ENCODE assay signal across 47 mouse cellular contexts in genomic region chr2:148995133-148995532, GRCm38 (mm10). TPM values are rescaled to one million over a fixed set of nuclear protein-coding genes. Genes with fewer than 3 reads are reported as not detected.
"Had no signal": no experiment of that assay in that cellular context is flagged by ENCODE, and none has a peak within 500 bp of the region (broad histone marks: within the 10 kb centered on the region; RNA-seq: fewer than 3 reads in every experiment).

No protein-coding gene starts in this region.

- H3K27ac ChIP-seq: left cerebral cortex, adult 2 months; limb, embryonic 10.5 days; limb, embryonic 12.5 days; limb, embryonic 13.5 days; limb, embryonic 15.5 days; liver, embryonic 13.5 days; liver, embryonic 14.5 days; liver, embryonic 15.5 days; lung, embryonic 15.5 days; macrophage; midbrain, embryonic 10.5 days; midbrain, embryonic 12.5 days; midbrain, embryonic 13.5 days; midbrain, embryonic 15.5 days; neural tube, embryonic 12.5 days had no signal

- H3K4me1 ChIP-seq: limb, embryonic 10.5 days; limb, embryonic 12.5 days; limb, embryonic 13.5 days; limb, embryonic 15.5 days; liver, embryonic 13.5 days; liver, embryonic 15.5 days; lung, embryonic 15.5 days; megakaryocyte, embryonic 14.5 days; midbrain, embryonic 10.5 days; midbrain, embryonic 12.5 days; midbrain, embryonic 13.5 days; midbrain, embryonic 15.5 days; neural tube, embryonic 12.5 days had no signal

- H3K9me3 ChIP-seq: limb, embryonic 10.5 days; limb, embryonic 15.5 days; liver, embryonic 13.5 days; liver, embryonic 15.5 days; lung, embryonic 15.5 days; megakaryocyte, embryonic 14.5 days; midbrain, embryonic 10.5 days; neural tube, embryonic 12.5 days had no signal

- H3K4me3 ChIP-seq: left cerebral cortex, adult 2 months; limb, embryonic 10.5 days; limb, embryonic 12.5 days; limb, embryonic 13.5 days; limb, embryonic 15.5 days; liver, embryonic 13.5 days; liver, embryonic 15.5 days; lung, embryonic 15.5 days; megakaryocyte, embryonic 14.5 days; midbrain, embryonic 10.5 days; midbrain, embryonic 12.5 days; midbrain, embryonic 13.5 days; midbrain, embryonic 15.5 days; myocyte; neural tube, embryonic 12.5 days had no signal

- H3K36me3 ChIP-seq: limb, embryonic 10.5 days; limb, embryonic 12.5 days; limb, embryonic 13.5 days; limb, embryonic 15.5 days; liver, embryonic 13.5 days; liver, embryonic 15.5 days; lung, embryonic 15.5 days; midbrain, embryonic 10.5 days; midbrain, embryonic 12.5 days; midbrain, embryonic 13.5 days; midbrain, embryonic 15.5 days; neural tube, embryonic 12.5 days had no signal

- H3K9ac ChIP-seq: limb, embryonic 12.5 days; limb, embryonic 13.5 days; limb, embryonic 15.5 days; liver, embryonic 13.5 days; liver, embryonic 14.5 days; liver, embryonic 15.5 days; liver, postnatal 0 days; lung, embryonic 14.5 days; lung, embryonic 15.5 days; midbrain, embryonic 12.5 days; midbrain, embryonic 13.5 days; midbrain, embryonic 15.5 days; neural tube, embryonic 12.5 days had no signal

- H3K27me3 ChIP-seq: limb, embryonic 12.5 days; limb, embryonic 13.5 days; limb, embryonic 15.5 days; liver, embryonic 13.5 days; liver, embryonic 15.5 days; lung, embryonic 15.5 days; megakaryocyte, embryonic 14.5 days; midbrain, embryonic 12.5 days; midbrain, embryonic 13.5 days; midbrain, embryonic 15.5 days; neural tube, embryonic 12.5 days had no signal

- H3K4me2 ChIP-seq: limb, embryonic 12.5 days; limb, embryonic 13.5 days; limb, embryonic 15.5 days; liver, embryonic 11.5 days; liver, embryonic 13.5 days; liver, embryonic 15.5 days; lung, embryonic 14.5 days; lung, embryonic 15.5 days; midbrain, embryonic 11.5 days; midbrain, embryonic 12.5 days; midbrain, embryonic 13.5 days; midbrain, embryonic 15.5 days; neural tube, embryonic 12.5 days had no signal

- DNase-seq: left cerebral cortex, postnatal 4 days; liver; liver, embryonic 13.5 days; liver, postnatal 0 days; lung, adult 18-20 months; lung, adult 2 months; lung, embryonic 14.5 days; lung, postnatal 10 days; lung, postnatal 14 days; lung, postnatal 36 days; lung, postnatal 4 days; midbrain, embryonic 14.5 days had no signal

- ATAC-seq: liver, postnatal 0 days; lung, postnatal 0 days; midbrain, embryonic 13.5 days; midbrain, embryonic 15.5 days; midbrain, embryonic 16.5 days had no signal

RNA-seq across cellular contexts. Expression of gene Gm1330, which starts 7.9 kb away (rescaled TPM):
- total RNA-seq: left cerebral cortex, adult 2 months; left cerebral cortex, adult 8-10 months; left cerebral cortex, postnatal 10 days; left cerebral cortex, postnatal 14 days; left cerebral cortex, postnatal 25 days; left cerebral cortex, postnatal 36 days; left cerebral cortex, postnatal 4 days; megakaryocyte progenitor cell, adult 5-6 weeks; megakaryocyte, adult 5-6 weeks; megakaryocyte-erythroid progenitor cell, adult 5-6 weeks; midbrain, postnatal 0 days; monocyte, adult 5-6 weeks had no signal
- polyA plus RNA-seq: limb, embryonic 10.5 days; limb, embryonic 11.5 days; limb, embryonic 12.5 days; limb, embryonic 13.5 days; limb, embryonic 14.5 days; limb, embryonic 15.5 days; liver, embryonic 11.5 days; liver, embryonic 13.5 days; liver, embryonic 14.5 days; liver, embryonic 15.5 days; liver, embryonic 16.5 days; liver, postnatal 0 days; lung, adult 2 months; lung, embryonic 14.5 days; lung, embryonic 15.5 days; lung, embryonic 16.5 days; lung, postnatal 0 days; macrophage; midbrain, embryonic 10.5 days; midbrain, embryonic 11.5 days; midbrain, embryonic 12.5 days; midbrain, embryonic 13.5 days; midbrain, embryonic 14.5 days; midbrain, embryonic 15.5 days; midbrain, embryonic 16.5 days; midbrain, postnatal 0 days; myocyte; neural tube, embryonic 11.5 days; neural tube, embryonic 12.5 days had no signal

RNA-seq across cellular contexts. Expression of gene Gm10750, which starts 21.9 kb away (rescaled TPM):
- total RNA-seq: left cerebral cortex, adult 2 months; left cerebral cortex, adult 8-10 months; left cerebral cortex, postnatal 10 days; left cerebral cortex, postnatal 14 days; left cerebral cortex, postnatal 25 days; left cerebral cortex, postnatal 36 days; left cerebral cortex, postnatal 4 days; megakaryocyte progenitor cell, adult 5-6 weeks; megakaryocyte, adult 5-6 weeks; megakaryocyte-erythroid progenitor cell, adult 5-6 weeks; midbrain, postnatal 0 days; monocyte, adult 5-6 weeks had no signal
- polyA plus RNA-seq: limb, embryonic 10.5 days; limb, embryonic 11.5 days; limb, embryonic 12.5 days; limb, embryonic 13.5 days; limb, embryonic 14.5 days; limb, embryonic 15.5 days; liver, embryonic 11.5 days; liver, embryonic 13.5 days; liver, embryonic 14.5 days; liver, embryonic 15.5 days; liver, embryonic 16.5 days; liver, postnatal 0 days; lung, adult 2 months; lung, embryonic 14.5 days; lung, embryonic 15.5 days; lung, embryonic 16.5 days; lung, postnatal 0 days; macrophage; midbrain, embryonic 10.5 days; midbrain, embryonic 11.5 days; midbrain, embryonic 12.5 days; midbrain, embryonic 13.5 days; midbrain, embryonic 14.5 days; midbrain, embryonic 15.5 days; midbrain, embryonic 16.5 days; midbrain, postnatal 0 days; myocyte; neural tube, embryonic 11.5 days; neural tube, embryonic 12.5 days had no signal
